Mouse (Mus musculus) cerebellum, postnatal 14 days (tissue): Measurements from ENCODE around the gene Zfp292.

Source experiments
- DNase-seq, 2 experiments: peaks; one replicate each; pipeline ENCODE4 v3.0.0; 2021; ENCODE audit warnings: mixed read lengths in 2 of 2

The Zfp292 gene

GRCm38 (mm10) chr4:34881851-34882250 is 909 bp downstream of the Zfp292 start:
- DNase-seq: no peak

- DNase-seq: no peak
These were observed 1.7 kb downstream of the Zfp292 start for GRCm38 (mm10) chr4:34880921-34881650.

DNA sequence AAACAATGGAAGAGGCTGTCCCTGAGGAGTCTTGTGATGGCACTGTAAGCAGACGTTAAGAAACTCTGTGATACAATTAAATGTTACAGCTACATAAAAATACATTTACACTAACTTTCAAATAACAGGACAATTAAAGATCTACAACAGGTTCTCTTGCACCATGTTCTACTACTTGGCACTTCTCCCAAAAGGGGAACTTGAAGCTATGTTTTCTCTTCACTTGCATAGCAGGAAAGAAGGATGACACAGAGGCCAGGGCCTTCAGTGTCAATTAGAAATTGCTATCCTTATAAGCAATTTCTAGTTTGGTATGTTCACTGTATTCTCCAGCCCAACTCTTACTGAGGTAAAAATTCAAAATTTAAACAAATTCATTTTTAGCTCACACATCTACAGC is 8.5 kb downstream of the Zfp292 start:
- DNase-seq: no peak

- DNase-seq: no peak
These were observed 9.8 kb downstream of the Zfp292 start for GRCm38 (mm10) chr4:34872896-34873495.

DNA sequence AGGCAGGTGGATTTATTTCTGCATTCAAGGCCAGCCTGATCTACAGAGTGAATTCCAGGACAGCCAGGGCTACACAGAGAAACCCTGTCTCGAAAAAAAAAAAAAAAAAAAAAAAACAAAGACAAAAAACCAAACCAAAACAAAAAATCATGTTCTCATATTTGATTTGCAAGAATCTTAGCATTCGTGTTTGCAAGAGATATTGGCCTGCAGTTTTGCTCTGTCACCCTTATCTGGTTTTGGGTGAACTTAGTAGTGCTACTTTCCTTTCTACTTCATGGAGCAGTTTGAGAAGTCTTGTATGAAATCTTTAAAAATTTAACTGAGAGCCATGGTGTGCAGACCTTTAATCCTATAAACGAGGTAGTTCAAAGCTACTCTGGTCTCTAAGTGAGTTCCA is 12.9 kb downstream of the Zfp292 start:
- no peak for DNase-seq

DNA sequence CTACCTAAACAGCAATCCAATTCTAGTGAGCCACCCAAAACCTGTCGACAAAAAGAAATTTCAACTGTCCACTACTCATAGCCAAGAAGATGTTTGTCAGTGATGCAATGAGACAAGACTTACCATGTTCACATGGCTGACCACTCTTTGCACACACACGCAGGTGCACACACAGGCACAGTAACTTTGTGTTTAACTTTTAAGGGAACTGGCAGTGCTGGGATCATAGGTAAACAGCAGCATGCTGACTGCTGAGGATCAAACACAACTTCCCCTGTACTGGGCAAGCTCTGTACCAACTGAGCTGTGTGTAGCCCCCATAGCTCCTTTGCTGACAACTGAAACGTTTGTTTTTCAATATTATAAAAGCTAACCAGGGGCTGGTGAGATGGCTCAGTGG is 21.3 kb downstream of the Zfp292 start:
- DNase-seq: no peak

GRCm38 (mm10) chr4:34859416-34859815 is 23.3 kb downstream of the Zfp292 start:
- DNase-seq: no peak

- no peak for DNase-seq
These were observed 23.9 kb downstream of the Zfp292 start for GRCm38 (mm10) chr4:34858903-34859302.

DNA sequence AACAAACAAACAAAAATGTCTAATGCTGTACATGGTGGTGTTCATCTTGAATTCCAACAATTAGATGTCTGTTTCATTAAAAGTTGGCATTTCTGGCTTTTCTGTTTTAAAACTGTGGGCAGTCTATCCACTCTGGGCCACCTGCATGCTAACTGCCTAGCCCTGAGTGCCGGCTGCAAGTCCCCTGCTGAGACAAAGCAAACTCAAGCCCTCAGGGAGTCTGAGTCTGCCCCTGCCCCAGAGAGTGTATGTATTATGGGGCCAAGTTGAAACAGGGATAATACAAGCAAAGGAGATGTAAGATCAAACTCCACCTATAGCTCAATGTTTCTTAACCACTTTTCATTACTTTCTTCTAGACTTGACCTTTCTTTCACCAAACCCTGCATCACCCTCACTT is 26.8 kb downstream of the Zfp292 start:
- DNase-seq: no peak

GRCm38 (mm10) chr4:34852051-34852450 is 30.7 kb downstream of the Zfp292 start:
- peak in 1 of 2 experiments; percentile 28 for DNase-seq

DNA sequence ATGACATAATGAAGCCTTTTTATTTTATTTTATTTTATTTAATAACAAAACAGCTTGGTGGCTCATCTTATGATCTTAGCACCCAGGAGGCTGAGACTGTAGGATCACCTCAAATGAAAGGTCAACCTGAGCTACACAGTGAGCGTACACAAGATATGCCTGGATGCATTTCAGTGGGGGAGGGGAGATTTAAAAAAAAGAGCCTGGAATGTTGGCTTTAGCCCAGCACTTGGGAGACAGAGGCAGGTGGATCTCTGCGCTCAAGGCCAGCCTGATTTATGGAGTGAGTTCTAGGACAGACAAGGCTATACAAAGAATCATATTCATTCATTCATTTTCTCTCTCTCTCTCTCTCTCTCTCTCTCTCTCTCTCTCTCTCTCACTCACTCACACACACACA is 32.6 kb downstream of the Zfp292 start:
- no peak for DNase-seq

- no peak for DNase-seq
These were observed 35.0 kb downstream of the Zfp292 start for GRCm38 (mm10) chr4:34847679-34848309.

DNA sequence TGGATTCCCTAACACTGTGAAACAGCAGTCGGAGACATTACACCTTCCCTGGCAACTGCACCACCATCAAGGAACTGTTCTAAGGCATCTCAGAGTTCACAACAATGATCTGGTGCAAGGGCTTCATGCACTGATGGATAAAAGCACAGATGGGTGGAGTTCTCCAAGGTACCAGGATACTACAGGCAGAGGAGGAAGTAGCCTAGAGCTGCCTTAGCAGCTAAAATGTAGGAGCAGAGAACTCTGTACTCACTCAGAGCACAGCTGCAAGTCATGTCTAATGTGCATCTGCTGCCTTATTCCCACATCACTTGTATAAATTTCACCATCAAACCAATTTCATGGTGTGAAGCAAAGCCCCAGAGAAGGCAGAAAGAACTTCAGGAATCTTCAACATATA is 38.9 kb downstream of the Zfp292 start:
- no peak for DNase-seq

- no peak for DNase-seq
These were observed 39.9 kb downstream of the Zfp292 start for GRCm38 (mm10) chr4:34842826-34843225.

DNA sequence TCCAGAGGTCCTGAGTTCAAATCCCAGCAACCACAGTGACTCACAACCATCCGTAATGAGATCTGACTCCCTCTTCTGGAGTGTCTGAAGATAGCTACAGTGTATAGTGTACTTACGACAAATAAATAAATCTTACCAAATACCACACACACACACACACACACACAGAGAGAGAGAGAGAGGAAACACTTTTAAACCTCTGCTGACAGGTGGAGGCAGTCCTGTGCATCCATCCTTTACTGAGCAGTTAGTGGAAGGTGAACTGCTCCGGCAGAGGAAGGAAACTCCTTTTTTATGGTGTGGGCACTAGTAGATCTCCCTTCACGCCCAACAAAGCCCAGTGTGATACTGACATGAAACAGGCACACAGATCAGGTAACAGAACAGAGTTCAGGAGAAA is 51.3 kb downstream of the Zfp292 start:
- no peak for DNase-seq

- DNase-seq: no peak
These were observed 53.3 kb downstream of the Zfp292 start for GRCm38 (mm10) chr4:34829456-34829855.

GRCm38 (mm10) chr4:34823901-34824300 is 58.9 kb downstream of the Zfp292 start:
- peak in 1 of 2 experiments; percentile 12 for DNase-seq

DNA sequence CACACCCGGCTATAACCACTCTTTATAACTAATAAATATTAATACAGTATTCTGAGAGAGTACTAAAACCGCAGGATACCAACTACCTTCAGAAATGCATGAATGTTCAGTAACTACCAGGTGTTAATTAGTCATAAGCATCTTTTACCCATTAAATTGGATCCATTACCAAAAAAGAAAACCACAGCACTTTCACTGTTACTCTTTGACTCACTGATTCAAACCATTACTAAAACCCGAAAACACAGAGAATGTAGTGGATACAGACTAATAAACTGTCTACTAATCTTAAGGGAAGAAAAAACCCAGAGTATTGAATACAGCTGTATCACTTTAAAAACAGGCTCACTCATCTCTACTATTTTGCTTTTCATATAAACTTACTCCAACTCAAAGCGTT is 62.9 kb downstream of the Zfp292 start:
- no peak for DNase-seq

DNA sequence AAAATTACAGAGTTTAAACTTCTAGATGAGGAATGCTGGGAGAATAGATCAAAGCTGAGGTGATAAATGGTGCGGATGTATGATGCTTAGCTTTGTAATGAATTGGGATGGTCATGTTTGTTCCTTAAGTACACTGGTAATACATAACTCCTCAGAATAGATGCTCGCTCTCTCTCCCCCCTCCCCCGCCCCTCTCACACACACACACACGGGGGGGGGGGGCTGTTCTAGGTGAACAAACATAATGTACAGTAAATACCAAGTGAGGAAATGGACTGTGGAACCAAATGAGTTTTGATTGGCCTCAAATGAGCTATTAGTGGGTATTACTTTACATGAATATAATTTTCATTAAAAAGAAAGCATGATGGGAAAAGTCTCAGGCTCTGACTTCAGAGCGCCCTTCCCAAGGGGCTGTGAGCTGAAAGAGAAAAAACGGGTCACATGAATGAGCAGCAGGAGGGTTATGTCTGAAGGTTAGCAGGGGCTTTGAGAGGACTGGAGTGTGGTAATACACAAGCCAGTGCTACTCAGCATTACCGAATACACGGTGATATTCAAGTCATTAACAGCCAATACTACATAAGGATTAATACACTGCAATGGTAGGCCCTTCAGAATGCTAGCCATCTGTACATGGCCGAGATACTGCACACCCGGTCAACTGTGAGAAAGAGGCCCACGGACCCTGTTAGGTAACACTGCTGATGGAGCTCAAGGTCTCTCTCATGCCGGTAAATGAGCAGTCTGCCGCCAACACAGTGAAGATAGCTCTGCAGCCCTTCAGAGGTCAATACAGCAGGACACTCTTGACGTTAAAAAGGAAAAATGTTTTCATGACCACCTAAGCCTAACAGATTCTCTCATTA is 81.4 kb downstream of the Zfp292 start:
- no peak for DNase-seq

GRCm38 (mm10) chr4:34798005-34798404 is 84.8 kb downstream of the Zfp292 start:
- no peak for DNase-seq

DNA sequence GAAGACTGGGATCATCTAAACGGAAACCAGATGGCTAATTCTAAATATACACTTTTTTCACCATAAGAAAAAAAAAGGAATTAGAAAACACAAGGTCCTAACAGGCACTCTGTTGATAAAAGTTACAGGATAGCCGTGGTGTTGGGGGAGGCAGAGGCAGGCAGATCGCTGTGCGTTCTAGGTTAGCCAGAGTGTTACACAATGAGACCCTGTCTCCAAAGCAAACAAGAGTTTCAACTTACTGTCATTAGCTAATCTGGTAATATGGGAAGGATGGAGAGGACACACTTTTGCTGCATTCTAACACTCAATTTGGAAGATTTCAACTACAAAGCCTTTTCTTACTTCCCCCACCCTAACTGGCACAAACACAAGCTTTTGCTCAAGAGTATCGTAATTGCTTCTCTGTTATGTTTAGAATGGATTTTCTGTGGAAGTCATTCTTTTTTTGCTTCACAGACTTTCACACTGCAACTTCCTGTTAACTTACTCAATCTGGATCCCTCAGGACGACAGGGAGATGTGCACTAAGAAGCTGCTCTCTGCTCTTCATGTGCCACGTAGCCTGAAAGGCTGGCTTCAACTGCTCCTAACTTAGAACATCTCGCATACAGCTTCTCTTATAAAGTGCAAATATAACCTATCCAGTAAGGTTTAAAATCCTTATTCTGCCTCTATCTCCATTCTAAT is 85.3 kb downstream of the Zfp292 start:
- no peak for DNase-seq

- DNase-seq: no peak
These were observed 86.5 kb downstream of the Zfp292 start for GRCm38 (mm10) chr4:34796294-34796693.

DNA sequence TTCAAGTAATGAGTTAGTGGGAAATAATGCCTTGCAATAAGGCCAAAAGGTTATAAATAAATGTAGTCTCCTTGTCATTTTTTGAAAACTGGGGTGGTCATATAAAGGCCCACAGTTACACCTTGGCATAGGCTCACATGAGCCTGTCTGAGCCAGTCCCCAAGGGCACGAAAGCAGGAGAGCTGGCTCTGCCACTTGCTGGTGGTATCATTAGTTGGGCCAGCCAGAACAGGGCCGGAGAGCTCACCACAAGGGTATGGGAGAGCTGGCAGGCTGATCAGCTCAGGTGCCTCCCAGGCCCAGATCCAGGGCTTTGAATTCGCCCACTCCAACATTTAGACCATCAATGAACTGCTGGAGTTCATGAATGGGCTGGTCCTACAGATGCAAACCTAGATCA is 96.3 kb downstream of the Zfp292 start:
- no peak for DNase-seq
